Mouse (Mus musculus) liver, postnatal 0 days (tissue): ENCODE measurements around the gene Ggt5.

Experiments used
- CTCF ChIP-seq: sonication (generic); IDR thresholded peaks from 2 replicates; pipeline ENCODE4 v1.5.1; 2016; ENCODE audit warnings: antibody characterized with exemption, low read depth
- EP300 ChIP-seq: IDR thresholded peaks from 2 replicates; pipeline ENCODE4 v1.6.1; 2016; ENCODE audit warnings: antibody characterized with exemption, low read depth, mild to moderate bottlenecking

- TF ChIP-seq CTCF (no peak), EP300 (no peak)
Measured at GRCm38 (mm10) chr10:75589651-75590050, 511 bp downstream of the Ggt5 start.
